Mouse (Mus musculus) C2C12 (cell line): ENCODE results near the gene Gm6525.

Experiments
- CTCF ChIP-seq: IDR thresholded peaks from one replicate; pipeline ENCODE4 v1.5.1; 2011; ENCODE audit not compliant: control insufficient read depth, insufficient read depth, insufficient read length
- MYOD1 ChIP-seq: IDR thresholded peaks from one replicate; pipeline ENCODE4 v1.6.1; 2011; ENCODE audit warnings: low read depth; ENCODE audit not compliant: control insufficient read depth, insufficient read length

DNA sequence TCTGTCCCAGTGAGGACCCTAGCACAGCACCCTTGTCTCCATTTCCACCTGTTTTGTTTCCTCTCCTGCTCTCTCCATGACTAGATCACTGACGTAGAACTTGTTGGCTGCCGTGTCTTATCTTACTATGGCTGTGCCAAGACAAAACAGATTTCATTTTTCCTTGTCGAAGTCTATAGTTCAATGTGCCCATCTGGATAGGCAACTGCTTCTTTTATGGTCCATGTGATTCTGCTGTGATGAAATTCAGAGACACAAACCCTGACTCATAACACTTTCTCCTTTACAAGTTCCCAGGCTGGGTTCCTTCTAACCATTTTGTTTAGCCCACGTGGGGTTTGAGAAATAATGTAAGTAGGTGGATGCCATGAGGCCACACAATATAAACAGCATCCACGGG lies 7.8 kb upstream of the Gm6525 start:
- TF ChIP-seq MYOD1 = no peak
- no peak for TF ChIP-seq CTCF
